Mouse (Mus musculus) testis, adult 2 months (tissue): ENCODE data around the gene Fsd1.

Experiments used
- CTCF ChIP-seq: fragments of 200-500 bp; IDR thresholded peaks from 2 replicates; pipeline ENCODE4 v1.5.1; 2012; ENCODE audit warnings: low read depth, mild to moderate bottlenecking, inconsistent platforms, low read length, moderate library complexity; ENCODE audit not compliant: control insufficient read depth, insufficient read depth, insufficient replicate concordance
- POLR2A ChIP-seq: fragments of 200-500 bp; IDR thresholded peaks from 2 replicates; pipeline ENCODE4 v1.6.1; 2012; ENCODE audit warnings: low read depth, mild to moderate bottlenecking, inconsistent platforms, low read length, moderate library complexity; ENCODE audit not compliant: control insufficient read depth

GRCm38 (mm10) chr17:56008356-56009087 is 22.2 kb downstream of the Fsd1 start:
- TF ChIP-seq POLR2A (peak; percentile 48; the same call in 1 of the 2 replicates), CTCF (no peak)
